Mouse (Mus musculus) testis, adult 2 months (tissue): ENCODE measurements around the gene Ugt1a7c.

Experiments used
- CTCF ChIP-seq: fragments of 200-500 bp; IDR thresholded peaks from 2 replicates; pipeline ENCODE4 v1.5.1; 2012; ENCODE audit warnings: low read depth, mild to moderate bottlenecking, inconsistent platforms, low read length, moderate library complexity; ENCODE audit not compliant: control insufficient read depth, insufficient read depth, insufficient replicate concordance
- POLR2A ChIP-seq: fragments of 200-500 bp; IDR thresholded peaks from 2 replicates; pipeline ENCODE4 v1.6.1; 2012; ENCODE audit warnings: low read depth, mild to moderate bottlenecking, inconsistent platforms, low read length, moderate library complexity; ENCODE audit not compliant: control insufficient read depth

DNA sequence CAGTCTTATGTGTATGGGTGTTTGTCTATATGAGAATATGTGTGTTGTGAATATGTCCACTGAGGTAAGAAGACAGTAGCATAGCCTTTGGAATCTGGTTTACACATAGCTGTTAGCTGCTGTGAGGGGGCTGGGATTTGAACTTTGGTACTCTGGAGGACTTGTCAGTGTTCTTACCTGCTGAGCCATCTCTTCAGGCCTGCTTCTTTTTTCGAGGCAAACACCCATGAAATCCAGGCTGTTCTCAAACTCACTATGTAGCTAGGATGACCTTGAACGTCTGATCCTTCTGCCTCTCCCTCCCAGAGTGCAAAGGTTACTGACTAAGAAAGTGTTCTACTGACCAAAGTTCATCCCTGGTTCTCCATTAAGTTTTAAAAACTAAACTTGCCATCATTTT is 10.8 kb downstream of the Ugt1a7c start:
- TF ChIP-seq CTCF (no peak), POLR2A (no peak)
